Mouse (Mus musculus) forebrain, embryonic 15.5 days (tissue): ENCODE data around the gene Thap4. TPM values are rescaled to one million over a fixed set of nuclear protein-coding genes. Genes with fewer than 3 reads are reported as not detected.
"Not testable (repeated sequence)": the region's sequence is repeated elsewhere in the genome, so short reads cannot be mapped to it uniquely, and the experiment has no call there.

ENCODE experiments used
- ATAC-seq: fragments of 200-750 bp; cut with Nextera tagmentation; replicated peaks from 2 replicates; pipeline ENCODE4 v1.8.0; 2017; ENCODE audit warnings: mild to moderate bottlenecking, moderate TSS enrichment, moderate library complexity
- H3K27ac ChIP-seq: fragments of 300-500 bp; sonication (generic); replicated peaks from 2 replicates; pipeline ENCODE4 v1.5.1; 2015; ENCODE audit warnings: mild to moderate bottlenecking, inconsistent platforms
- H3K27me3 ChIP-seq: fragments of 300-500 bp; sonication (generic); 2 replicates; pipeline ENCODE4 v1.6.1; 2015; ENCODE audit warnings: inconsistent platforms
- H3K36me3 ChIP-seq: fragments of 300-500 bp; sonication (generic); 2 replicates; pipeline ENCODE4 v1.6.1; 2015; ENCODE audit warnings: mild to moderate bottlenecking, inconsistent platforms
- H3K4me1 ChIP-seq: fragments of 300-500 bp; sonication (generic); 2 replicates; pipeline ENCODE4 v1.6.1; 2015; ENCODE audit warnings: inconsistent platforms
- H3K4me2 ChIP-seq: fragments of 300-500 bp; sonication (generic); replicated peaks from 2 replicates; pipeline ENCODE4 v1.6.1; 2015; ENCODE audit warnings: mild to moderate bottlenecking, inconsistent platforms
- H3K4me3 ChIP-seq: fragments of 300-500 bp; sonication (generic); 2 replicates; pipeline ENCODE4 v1.5.1; 2015; ENCODE audit warnings: mild to moderate bottlenecking, inconsistent platforms
- H3K9ac ChIP-seq: fragments of 300-500 bp; sonication (generic); replicated peaks from 2 replicates; pipeline ENCODE4 v1.6.1; 2015; ENCODE audit warnings: mild to moderate bottlenecking, inconsistent platforms
- H3K9me3 ChIP-seq: fragments of 300-500 bp; sonication (generic); 2 replicates; pipeline ENCODE4 v1.6.1; 2016; ENCODE audit warnings: inconsistent platforms
- WGBS: fragments of 180-500 bp; shearing (Covaris S2); methylation state at CpG from one replicate; pipeline ENCODE4 v1.1.7; 2015; ENCODE audit warnings: mixed read lengths; 5-methylcytosine and 5-hydroxymethylcytosine counted together
- polyA plus RNA-seq: library from polyadenylated mRNA; unstranded; fragments of >200 nt; fragmentation: Nextera tagmentation; extraction: Ambion mirVana; gene quantifications from 2 replicates; pipeline ENCODE4 v1.2.1, GENCODE M21; 2015

Gene Thap4
- polyA plus RNA-seq, 1 experiment from 2014 or later, result 47.4 TPM

- 0 out of 2 replicates have a peak, but pooled peaks cover 3% of the 10 kb centered on the region for H3K27me3 ChIP-seq
- 24% methylated on average over 3 of the region's 3 CpGs for WGBS
- H3K36me3 ChIP-seq, result peaks cover 3% of the 10 kb centered on the region; the same call in 1 of the 2 replicates
- no peak for ATAC-seq
- H3K4me3 ChIP-seq, result peak overlapping the region; percentile 63
- peak overlapping the region; percentile 72; the same call in 1 of the 2 replicates for H3K27ac ChIP-seq
- H3K9me3 ChIP-seq, result no peaks in the 10 kb centered on the region
- peaks cover 31% of the 10 kb centered on the region for H3K4me1 ChIP-seq
- peak overlapping the region; percentile 74 for H3K4me2 ChIP-seq
- H3K9ac ChIP-seq, result peak overlapping the region; percentile 76
Observed at GRCm38 (mm10) chr1:93686961-93687320, 67.7 kb downstream of the Thap4 start.

GRCm38 (mm10) chr1:93686245-93686960, 68.3 kb downstream of the Thap4 start:
- no peaks in the 10 kb centered on the region for H3K9me3 ChIP-seq
- peak overlapping the region; percentile 76 for H3K9ac ChIP-seq
- H3K4me3 ChIP-seq, result peak overlapping the region; percentile 63
- under 1% methylated on average over 51 of the region's 51 CpGs for WGBS
- H3K36me3 ChIP-seq, result no peaks in the 10 kb centered on the region; the same call in 1 of the 2 replicates
- 0 out of 2 replicates have a peak, but pooled peaks cover 3% of the 10 kb centered on the region for H3K27me3 ChIP-seq
- H3K4me2 ChIP-seq, result peak overlapping the region; percentile 74
- peak overlapping the region; percentile 72 for H3K27ac ChIP-seq
- peaks cover 31% of the 10 kb centered on the region for H3K4me1 ChIP-seq
- peak; percentile 92 for ATAC-seq

DNA sequence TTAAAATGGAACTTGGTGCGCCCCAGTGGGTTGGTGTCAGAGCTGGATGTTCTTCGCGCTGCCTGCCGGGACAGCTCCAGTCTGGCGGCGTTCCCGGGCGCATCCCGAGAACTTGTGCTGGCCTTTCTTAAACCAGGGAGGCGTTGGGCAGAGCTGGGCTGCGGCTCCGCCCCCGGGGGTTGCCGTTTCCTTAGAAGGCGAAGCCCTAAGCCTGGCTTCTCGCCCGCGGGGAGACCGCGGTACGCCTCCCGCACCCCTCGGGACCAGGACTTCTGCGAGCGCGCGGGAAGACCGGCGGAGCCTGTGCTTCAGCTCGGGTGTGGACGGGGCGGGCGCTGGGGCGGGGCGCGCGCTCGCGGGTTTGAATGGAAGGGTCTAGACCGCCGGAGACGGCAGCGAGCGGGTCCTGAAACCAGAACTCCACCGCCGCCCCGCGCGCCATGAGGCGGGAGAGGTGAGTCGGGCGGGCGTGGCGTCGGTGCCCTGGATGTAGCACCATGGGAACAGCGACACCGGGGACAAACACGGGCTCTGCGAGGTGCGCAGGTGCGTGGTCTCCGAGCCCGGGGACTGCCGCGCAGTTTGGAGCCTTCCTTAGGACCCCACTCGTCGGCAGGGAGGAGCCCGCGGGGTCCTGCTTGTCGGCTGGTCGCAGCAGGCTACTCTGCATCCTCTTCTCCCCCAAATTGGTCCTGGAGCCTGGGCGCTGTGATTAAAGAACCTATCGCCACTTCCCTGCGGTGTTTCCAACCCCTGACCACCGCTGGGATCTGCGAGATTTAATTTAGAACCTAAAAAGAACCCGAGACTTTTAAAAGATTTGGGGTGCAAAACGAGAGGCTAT, 69.0 kb downstream of the Thap4 start, which contains the start of gene Bok:
Gene Bok (plus strand): TSS at position 260 of the 844 bp plus-strand sequence.
- H3K36me3 ChIP-seq, result no peaks in the 10 kb centered on the region
- no peaks in the 10 kb centered on the region for H3K9me3 ChIP-seq
- H3K4me3 ChIP-seq, result peak within 1 kb of the TSS; percentile 63
- peak within 1 kb of the TSS; percentile 72 for H3K27ac ChIP-seq
- ATAC-seq, result peak; percentile 68
- peak within 1 kb of the TSS; percentile 76 for H3K9ac ChIP-seq
- 0 out of 2 replicates have a peak, but pooled peaks cover 3% of the 10 kb centered on the region for H3K27me3 ChIP-seq
- peak within 1 kb of the TSS; percentile 74 for H3K4me2 ChIP-seq
- H3K4me1 ChIP-seq, result peaks cover 31% of the 10 kb centered on the region
- under 1% methylated on average over 73 of the region's 78 CpGs for WGBS

- no peaks in the 10 kb centered on the region for H3K9me3 ChIP-seq
- ATAC-seq, result no peak
- H3K9ac ChIP-seq, result no peak overlapping the region
- no peak overlapping the region for H3K4me3 ChIP-seq
- WGBS, result 82% methylated on average over 7 of the region's 7 CpGs
- H3K36me3 ChIP-seq, result no peaks in the 10 kb centered on the region
- 0 out of 2 replicates have a peak, but pooled peaks cover 3% of the 10 kb centered on the region for H3K27me3 ChIP-seq
- H3K27ac ChIP-seq, result no peak overlapping the region
- 0 out of 2 replicates have a peak, but pooled peaks cover 3% of the 10 kb centered on the region for H3K4me1 ChIP-seq
- H3K4me2 ChIP-seq, result no peak overlapping the region
Observed at GRCm38 (mm10) chr1:93679889-93680568, 74.6 kb downstream of the Thap4 start.

DNA sequence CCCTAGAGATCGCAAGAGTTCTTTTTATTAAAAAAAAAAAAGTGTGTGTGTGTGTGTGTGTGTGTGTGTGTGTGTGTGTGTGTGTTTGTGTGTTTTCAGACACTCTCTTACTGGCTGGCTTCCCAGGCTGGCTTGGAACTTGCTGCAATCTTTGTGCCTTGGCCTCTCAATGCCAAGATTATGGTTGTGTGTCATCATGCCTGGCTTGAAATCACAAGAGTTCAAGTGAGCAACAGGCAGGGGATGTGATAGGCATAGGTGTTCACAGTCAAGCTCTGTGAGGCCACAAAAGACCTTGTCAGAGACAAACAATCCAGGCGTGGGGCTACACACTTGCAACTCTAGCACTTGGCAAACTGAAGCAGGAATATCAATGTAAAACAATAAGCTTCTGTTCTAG, 76.3 kb downstream of the Thap4 start:
- H3K27me3 ChIP-seq, result no peaks in the 10 kb centered on the region
- no peaks in the 10 kb centered on the region for H3K4me1 ChIP-seq
- no peak overlapping the region for H3K27ac ChIP-seq
- H3K4me3 ChIP-seq, result no peak overlapping the region
- no peak for ATAC-seq
- H3K36me3 ChIP-seq, result no peaks in the 10 kb centered on the region
- no peak overlapping the region for H3K4me2 ChIP-seq
- WGBS, result 47% methylated on average over 2 of the region's 2 CpGs
- H3K9me3 ChIP-seq, result no peaks in the 10 kb centered on the region
- no peak overlapping the region for H3K9ac ChIP-seq

DNA sequence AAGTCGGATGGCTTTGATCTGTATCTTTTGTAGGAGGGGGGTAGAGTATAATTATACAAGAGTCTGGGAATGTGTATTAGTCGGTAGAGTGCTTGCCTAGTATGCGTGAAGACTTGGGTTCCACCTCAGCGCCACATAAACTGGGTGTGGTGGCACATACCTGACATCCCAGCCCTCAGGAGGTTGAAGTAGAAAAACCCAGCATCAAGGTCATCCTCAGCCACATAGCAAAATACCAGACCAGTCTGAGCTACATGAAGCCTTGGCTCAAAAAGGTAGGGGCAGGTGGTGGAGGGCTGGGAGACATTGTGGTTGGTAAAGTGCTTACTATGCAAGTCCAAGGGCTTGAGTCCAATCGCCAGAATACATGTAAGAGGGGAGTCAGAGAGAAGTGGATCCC, 82.0 kb downstream of the Thap4 start:
- H3K4me1 ChIP-seq, result peaks cover 11% of the 10 kb centered on the region
- H3K36me3 ChIP-seq, result no peaks in the 10 kb centered on the region
- H3K4me3 ChIP-seq, result no peak overlapping the region
- H3K9me3 ChIP-seq, result no peaks in the 10 kb centered on the region
- no peak for ATAC-seq
- no peak overlapping the region for H3K4me2 ChIP-seq
- no peak overlapping the region for H3K27ac ChIP-seq
- 94% methylated on average over 5 of the region's 5 CpGs for WGBS
- H3K27me3 ChIP-seq, result no peaks in the 10 kb centered on the region
- no peak overlapping the region for H3K9ac ChIP-seq

GRCm38 (mm10) chr1:93669941-93670340, 84.7 kb downstream of the Thap4 start:
- ATAC-seq, result no peak
- no peak overlapping the region for H3K27ac ChIP-seq

DNA sequence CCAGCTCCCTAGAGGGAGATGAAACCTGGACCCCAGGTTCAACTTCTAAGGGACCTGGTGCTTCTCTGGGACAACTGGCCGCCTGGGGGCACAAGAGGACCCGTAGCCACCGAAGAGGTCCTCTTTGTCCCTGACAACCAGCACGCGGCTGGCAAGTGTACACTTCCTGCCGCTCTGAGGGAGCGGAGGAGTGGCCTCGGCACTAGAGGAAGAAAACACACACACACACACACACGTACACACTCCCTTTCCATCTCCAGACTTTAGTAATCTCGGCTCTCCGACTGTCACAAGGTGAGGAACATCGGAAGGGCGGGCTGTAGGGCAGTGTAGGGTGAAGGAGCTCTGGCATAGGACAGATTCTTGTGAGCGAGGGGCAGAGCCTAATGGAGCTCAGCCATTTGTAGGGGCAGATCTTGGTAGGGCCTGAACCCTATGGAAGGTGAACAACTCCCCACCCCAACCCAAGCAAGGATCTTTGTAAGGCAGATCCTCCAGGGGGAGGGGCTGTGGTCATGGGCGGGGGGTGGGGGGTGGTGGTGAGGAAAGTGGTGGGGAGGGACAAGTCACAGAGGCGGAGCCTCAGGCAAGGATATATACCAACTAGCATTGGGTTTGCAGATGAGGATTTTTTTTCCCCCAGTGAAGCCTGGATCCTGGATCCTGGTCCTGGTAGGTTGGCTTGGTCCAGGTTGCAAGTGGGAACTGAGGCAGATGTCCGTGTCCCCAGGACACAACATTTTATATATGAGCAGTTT, 85.7 kb downstream of the Thap4 start:
- no peaks in the 10 kb centered on the region for H3K27me3 ChIP-seq
- peak; percentile 88 for ATAC-seq
- peak overlapping the region; percentile 41 for H3K4me3 ChIP-seq
- H3K9me3 ChIP-seq, result no peaks in the 10 kb centered on the region
- peak overlapping the region; percentile 60 for H3K4me2 ChIP-seq
- WGBS, result 13% methylated on average over 17 of the region's 17 CpGs
- peaks cover 11% of the 10 kb centered on the region for H3K4me1 ChIP-seq
- H3K36me3 ChIP-seq, result no peaks in the 10 kb centered on the region
- peak overlapping the region; percentile 54 for H3K27ac ChIP-seq
- peak overlapping the region; percentile 50 for H3K9ac ChIP-seq

More at GRCm38 (mm10) chr1:93669941-93670340, 84.7 kb downstream of the Thap4 start:
- H3K36me3 ChIP-seq, result no peaks in the 10 kb centered on the region
- no peak overlapping the region for H3K4me3 ChIP-seq
- no peaks in the 10 kb centered on the region for H3K27me3 ChIP-seq
- no peaks in the 10 kb centered on the region for H3K9me3 ChIP-seq
- peaks cover 11% of the 10 kb centered on the region for H3K4me1 ChIP-seq
- H3K4me2 ChIP-seq, result no peak overlapping the region
- H3K9ac ChIP-seq, result no peak overlapping the region

GRCm38 (mm10) chr1:93667760-93668400, 86.8 kb downstream of the Thap4 start:
- WGBS, result 29% methylated on average over 13 of the region's 13 CpGs
- H3K9ac ChIP-seq, result no peak overlapping the region
- H3K4me3 ChIP-seq, result no peak overlapping the region
- H3K4me1 ChIP-seq, result peaks cover 11% of the 10 kb centered on the region
- H3K9me3 ChIP-seq, result no peaks in the 10 kb centered on the region
- H3K4me2 ChIP-seq, result no peak overlapping the region
- H3K27me3 ChIP-seq, result no peaks in the 10 kb centered on the region
- ATAC-seq, result no peak; the same call in 1 of the 2 replicates
- no peaks in the 10 kb centered on the region for H3K36me3 ChIP-seq
- H3K27ac ChIP-seq, result no peak overlapping the region

DNA sequence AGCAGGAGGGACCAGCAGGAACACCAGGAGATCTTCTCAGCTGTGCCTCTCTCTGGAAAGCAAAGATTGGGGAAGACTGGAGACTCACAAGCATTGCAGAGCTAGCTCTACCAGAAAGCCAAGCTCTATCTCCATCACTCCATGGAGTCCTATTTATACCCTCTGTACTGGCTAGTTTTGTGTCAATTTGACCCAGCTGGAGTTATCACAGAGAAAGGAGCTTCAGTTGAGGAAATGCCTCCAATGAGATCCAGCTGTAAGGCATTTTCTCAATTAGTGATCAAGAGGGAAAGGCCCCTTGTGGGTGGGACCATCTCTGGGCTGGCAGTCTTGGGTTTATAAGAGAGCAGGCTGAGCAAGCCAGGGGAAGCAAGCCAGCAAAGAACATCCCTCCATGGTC, 96.1 kb downstream of the Thap4 start, which contains the start of gene Stk25:
Gene Stk25 (minus strand): TSS at position 101 of the 400 bp plus-strand sequence.
- not testable (repeated sequence) for H3K27me3 ChIP-seq, ATAC-seq, H3K36me3 ChIP-seq, H3K9ac ChIP-seq, H3K27ac ChIP-seq, H3K9me3 ChIP-seq, H3K4me1 ChIP-seq, H3K4me2 ChIP-seq, H3K4me3 ChIP-seq

DNA sequence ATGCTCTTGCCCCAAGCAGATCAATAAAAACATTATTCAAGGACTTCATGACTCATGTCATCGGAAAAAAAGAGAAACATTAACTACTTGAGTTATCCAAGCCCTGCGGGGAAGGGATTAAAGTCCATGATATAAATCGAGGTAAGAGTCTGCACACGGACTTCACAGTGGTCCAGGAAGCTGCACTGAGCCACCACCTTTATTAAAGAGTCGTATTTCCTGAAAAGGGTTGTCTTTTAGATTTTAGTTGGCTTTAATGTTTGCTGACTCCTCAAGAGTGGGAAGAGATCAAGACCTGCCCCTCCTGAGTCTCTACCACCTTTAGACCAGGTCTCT, 97.7 kb downstream of the Thap4 start:
- no peaks in the 10 kb centered on the region for H3K36me3 ChIP-seq
- no peak overlapping the region for H3K27ac ChIP-seq
- no peak for ATAC-seq
- H3K9ac ChIP-seq, result no peak overlapping the region
- no peaks in the 10 kb centered on the region for H3K27me3 ChIP-seq
- H3K4me2 ChIP-seq, result no peak overlapping the region
- H3K4me3 ChIP-seq, result no peak overlapping the region
- H3K9me3 ChIP-seq, result no peaks in the 10 kb centered on the region
- WGBS, result 92% methylated on average over 5 of the region's 5 CpGs
- H3K4me1 ChIP-seq, result no peaks in the 10 kb centered on the region
